Mouse (Mus musculus): ENCODE results near the gene Grk5. TPM values are rescaled to one million over a fixed set of nuclear protein-coding genes. Genes with fewer than 3 reads are reported as not detected.

The Grk5 gene
- polyA plus RNA-seq, 1 experiment from 2014 or later: 0.47 TPM

DNA sequence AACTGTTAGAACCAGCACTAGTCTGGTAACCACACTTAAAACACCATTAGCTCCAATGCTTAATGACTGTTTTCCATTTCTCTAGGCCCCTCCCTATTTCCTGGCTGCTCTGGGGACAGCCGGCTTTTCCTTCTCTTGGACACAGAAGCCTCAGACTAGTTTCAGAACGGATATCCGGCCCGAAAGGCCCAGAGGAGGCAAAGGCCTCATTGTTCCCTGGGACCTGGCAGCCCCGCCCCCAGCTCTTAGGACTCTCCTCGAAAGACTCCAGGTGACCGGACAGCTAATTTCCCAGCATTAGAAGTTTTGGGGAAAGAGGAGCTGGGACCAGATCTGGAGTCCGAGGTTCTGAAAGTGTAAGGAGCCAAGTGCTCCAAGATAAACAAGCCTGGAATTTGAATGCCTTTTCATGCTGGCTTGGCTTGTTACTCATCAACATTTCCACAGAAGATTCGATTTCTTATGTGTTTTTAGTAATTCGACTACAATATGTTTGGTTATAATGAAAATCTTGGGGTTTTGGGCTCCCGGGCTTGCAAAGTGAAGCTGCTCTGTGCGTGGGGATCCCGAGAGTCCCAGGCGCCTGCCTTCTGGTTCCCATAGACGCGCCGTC, 342 bp upstream of the Grk5 start:
- Histone ChIP-seq H3K9me3 (ENCODE audit: low read length) (no peaks in the 10 kb centered on the region), H3K27ac (ENCODE audit: low read depth) (peak overlapping the region; percentile 94), H3K4me2 (ENCODE audit: low read depth, low read length) (peak overlapping the region; percentile 82), H3K4me1 (ENCODE audit: insufficient read depth) (peaks cover 16% of the 10 kb centered on the region), H3K4me3 (ENCODE audit: low read depth, low read length) (peak overlapping the region; percentile 79), H3K36me3 (replicated peaks; ENCODE audit: insufficient read depth, low read length) (no peaks in the 10 kb centered on the region), H3K27me3 (ENCODE audit: insufficient read depth, low read length) (no peaks in the 10 kb centered on the region), H3K9ac (replicated peaks) (peak overlapping the region; percentile 81)
- ATAC-seq: peak; percentile 20
- no peak for TF ChIP-seq CTCF (IDR thresholded peaks at IDR 0.05; ENCODE audit: low read depth)
- TF ChIP-seq EP300 (IDR thresholded peaks at IDR 0.05; ENCODE audit: low read depth): no peak
- WGBS (ENCODE audit: insufficient replicate concordance): 5% methylated on average over 17 of the region's 17 CpGs
- peak; percentile 59 for DNase-seq

- no peaks in the 10 kb centered on the region for H3K27me3 ChIP-seq (ENCODE audit: insufficient read depth, low read length)
- H3K4me3 ChIP-seq (ENCODE audit: low read depth, low read length): peak overlapping the region; percentile 79
- DNase-seq: no peak
- H3K9me3 ChIP-seq (ENCODE audit: low read length): no peaks in the 10 kb centered on the region
- peak overlapping the region; percentile 3; the same call in 1 of the 2 replicates for H3K27ac ChIP-seq (ENCODE audit: low read depth)
- no peaks in the 10 kb centered on the region for H3K36me3 ChIP-seq (replicated peaks; ENCODE audit: insufficient read depth, low read length)
- TF ChIP-seq CTCF (IDR thresholded peaks at IDR 0.05; ENCODE audit: low read depth) (no peak), EP300 (IDR thresholded peaks at IDR 0.05; ENCODE audit: low read depth) (no peak)
- H3K4me1 ChIP-seq (ENCODE audit: insufficient read depth): peaks cover 16% of the 10 kb centered on the region
- WGBS (ENCODE audit: insufficient replicate concordance): 2% methylated on average over 38 of the region's 41 CpGs
- peak overlapping the region; percentile 82 for H3K4me2 ChIP-seq (ENCODE audit: low read depth, low read length)
- no peak for ATAC-seq
- H3K9ac ChIP-seq (replicated peaks): peak overlapping the region; percentile 46
Observed at GRCm38 (mm10) chr19:60890391-60891122, 1.0 kb downstream of the Grk5 start.

DNA sequence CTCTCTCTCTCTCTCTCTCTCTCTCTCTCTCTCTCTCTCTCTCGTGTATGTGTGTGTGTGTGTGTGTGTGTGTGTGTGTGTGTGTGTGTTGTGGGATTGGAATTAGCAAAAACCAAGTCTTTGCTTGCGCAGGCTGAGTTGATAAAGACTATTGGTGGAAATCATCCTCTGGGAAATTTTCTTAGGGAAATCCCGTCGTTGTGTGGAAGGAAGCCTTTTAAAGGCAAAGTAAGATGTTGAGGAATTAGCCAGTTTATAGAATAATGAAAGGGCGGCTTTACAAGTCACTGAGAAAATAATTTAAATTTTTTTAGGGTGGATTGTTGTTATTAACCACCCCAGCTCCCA, 1.5 kb downstream of the Grk5 start:
- Histone ChIP-seq H3K27ac (ENCODE audit: low read depth) (no peak overlapping the region), H3K9me3 (ENCODE audit: low read length) (no peaks in the 10 kb centered on the region), H3K36me3 (replicated peaks; ENCODE audit: insufficient read depth, low read length) (no peaks in the 10 kb centered on the region), H3K4me1 (ENCODE audit: insufficient read depth) (peaks cover 16% of the 10 kb centered on the region), H3K4me3 (ENCODE audit: low read depth, low read length) (peak overlapping the region; percentile 79; the same call in 1 of the 2 replicates), H3K27me3 (ENCODE audit: insufficient read depth, low read length) (no peaks in the 10 kb centered on the region), H3K4me2 (ENCODE audit: low read depth, low read length) (peak overlapping the region; percentile 82), H3K9ac (replicated peaks) (no peak overlapping the region)
- TF ChIP-seq EP300 (IDR thresholded peaks at IDR 0.05; ENCODE audit: low read depth): no peak
- TF ChIP-seq CTCF (IDR thresholded peaks at IDR 0.05; ENCODE audit: low read depth): no peak
- ATAC-seq (no peak), DNase-seq (no peak)
- WGBS (ENCODE audit: insufficient replicate concordance): 18% methylated on average over 4 of the region's 5 CpGs

DNA sequence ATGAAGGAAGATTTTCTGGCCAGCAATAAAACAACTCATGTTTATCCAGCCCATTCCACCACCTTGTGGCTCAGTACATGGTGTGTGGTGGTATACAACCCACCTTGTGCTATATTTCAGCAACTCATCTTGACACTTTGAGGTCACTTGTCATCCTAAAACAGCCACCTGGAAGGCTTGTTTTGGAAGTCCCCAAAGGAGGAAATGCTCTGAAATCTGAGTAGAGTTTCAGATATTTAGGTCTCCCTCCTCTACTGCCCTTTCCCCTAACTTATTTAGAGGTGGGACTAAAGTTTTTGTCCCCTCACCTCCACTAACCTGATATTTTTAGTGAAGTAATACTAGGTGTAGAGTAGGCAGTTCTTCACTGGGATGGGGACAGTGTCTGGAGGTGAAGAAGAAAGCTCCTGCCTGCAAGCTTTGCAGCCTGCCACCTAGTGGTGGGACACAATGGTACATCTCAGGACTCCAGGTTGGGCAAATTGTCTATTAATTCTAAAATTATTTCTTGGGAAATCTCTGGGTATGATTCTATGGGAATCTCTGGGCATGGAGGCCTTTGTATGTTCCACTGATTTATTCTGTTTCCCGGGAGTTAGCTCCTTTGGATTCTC, 2.5 kb downstream of the Grk5 start:
- no peak overlapping the region for H3K9ac ChIP-seq (replicated peaks)
- no peaks in the 10 kb centered on the region for H3K9me3 ChIP-seq (ENCODE audit: low read length)

GRCm38 (mm10) chr19:60895251-60895880, 5.8 kb downstream of the Grk5 start:
- Histone ChIP-seq H3K27ac (ENCODE audit: low read depth) (no peak overlapping the region), H3K9ac (replicated peaks) (no peak overlapping the region), H3K4me2 (ENCODE audit: low read depth, low read length) (no peak overlapping the region), H3K36me3 (replicated peaks; ENCODE audit: insufficient read depth, low read length) (no peaks in the 10 kb centered on the region), H3K4me3 (ENCODE audit: low read depth, low read length) (no peak overlapping the region), H3K4me1 (ENCODE audit: insufficient read depth) (0 out of 2 replicates have a peak, but pooled peaks cover 2% of the 10 kb centered on the region), H3K27me3 (ENCODE audit: insufficient read depth, low read length) (no peaks in the 10 kb centered on the region), H3K9me3 (ENCODE audit: low read length) (no peaks in the 10 kb centered on the region)
- DNase-seq (no peak), ATAC-seq (no peak)
- WGBS (ENCODE audit: insufficient replicate concordance): 41% methylated on average over 3 of the region's 3 CpGs
- TF ChIP-seq EP300 (IDR thresholded peaks at IDR 0.05; ENCODE audit: low read depth): no peak
- no peak for TF ChIP-seq CTCF (IDR thresholded peaks at IDR 0.05; ENCODE audit: low read depth)

More for the DNA sequence above, 2.5 kb downstream of the Grk5 start:
- Histone ChIP-seq H3K4me3 (ENCODE audit: low read depth, low read length) (0 out of 2 replicates have a peak overlapping the region, but pooled peaks have one; percentile 79), H3K36me3 (replicated peaks; ENCODE audit: insufficient read depth, low read length) (no peaks in the 10 kb centered on the region), H3K27me3 (ENCODE audit: insufficient read depth, low read length) (no peaks in the 10 kb centered on the region), H3K27ac (ENCODE audit: low read depth) (no peak overlapping the region), H3K4me2 (ENCODE audit: low read depth, low read length) (peak overlapping the region; percentile 27; the same call in 1 of the 2 replicates), H3K4me1 (ENCODE audit: insufficient read depth) (peaks cover 16% of the 10 kb centered on the region)
- peak; percentile 90 for TF ChIP-seq CTCF (IDR thresholded peaks at IDR 0.05; ENCODE audit: low read depth)
- TF ChIP-seq EP300 (IDR thresholded peaks at IDR 0.05; ENCODE audit: low read depth): no peak
- peak; percentile 83 for DNase-seq
- WGBS (ENCODE audit: insufficient replicate concordance): 13% methylated on average over 1 of the region's 1 CpGs
- no peak for ATAC-seq

GRCm38 (mm10) chr19:60903139-60903538, 13.6 kb downstream of the Grk5 start:
- WGBS (ENCODE audit: insufficient replicate concordance): 75% methylated on average over 1 of the region's 1 CpGs
- Histone ChIP-seq H3K4me2 (ENCODE audit: low read depth, low read length) (no peak overlapping the region), H3K9ac (replicated peaks) (no peak overlapping the region), H3K4me3 (ENCODE audit: low read depth, low read length) (no peak overlapping the region), H3K27ac (ENCODE audit: low read depth) (no peak overlapping the region), H3K27me3 (ENCODE audit: insufficient read depth, low read length) (no peaks in the 10 kb centered on the region), H3K4me1 (ENCODE audit: insufficient read depth) (no peaks in the 10 kb centered on the region), H3K36me3 (replicated peaks; ENCODE audit: insufficient read depth, low read length) (no peaks in the 10 kb centered on the region), H3K9me3 (ENCODE audit: low read length) (no peaks in the 10 kb centered on the region)
- no peak for TF ChIP-seq CTCF (IDR thresholded peaks at IDR 0.05; ENCODE audit: low read depth)
- no peak for TF ChIP-seq EP300 (IDR thresholded peaks at IDR 0.05; ENCODE audit: low read depth)
- no peak for ATAC-seq
- no peak for DNase-seq
